Mouse (Mus musculus): ENCODE data around the gene Sox5.

- no peak for TF ChIP-seq CTCF (IDR thresholded peaks at IDR 0.05; ENCODE audit: borderline replicate concordance, insufficient read depth, low read length)
- TF ChIP-seq POLR2A (IDR thresholded peaks at IDR 0.05; ENCODE audit: low read depth, low read length) = no peak
These were observed 39.2 kb upstream of the Sox5 start for GRCm38 (mm10) chr6:144821019-144821418.

Data from embryonic fibroblast, embryonic 13.5 days (primary cell).